Mouse (Mus musculus) myocyte (in vitro differentiated cells): ENCODE measurements around the gene Tspan9.

Experiments
- MAX ChIP-seq: IDR thresholded peaks from one replicate; pipeline ENCODE4 v1.6.1; 2011; ENCODE audit warnings: low read depth, mild to moderate bottlenecking, control low read depth
- POLR2A ChIP-seq: IDR thresholded peaks from one replicate; pipeline ENCODE4 v1.6.1; 2011; ENCODE audit warnings: low read depth, mild to moderate bottlenecking, control low read depth, moderate library complexity; ENCODE audit not compliant: insufficient read length
- SRF ChIP-seq: IDR thresholded peaks from one replicate; pipeline ENCODE4 v1.6.1; 2011; ENCODE audit warnings: low read depth; ENCODE audit not compliant: control insufficient read depth, insufficient read length
- TCF12 ChIP-seq: IDR thresholded peaks from one replicate; pipeline ENCODE4 v1.6.1; 2011; ENCODE audit warnings: mild to moderate bottlenecking, control low read depth; ENCODE audit not compliant: poor library complexity, insufficient read depth, severe bottlenecking
- USF1 ChIP-seq: IDR thresholded peaks from one replicate; pipeline ENCODE4 v1.6.1; 2011; ENCODE audit warnings: low read depth, mild to moderate bottlenecking, control low read depth, moderate library complexity

DNA sequence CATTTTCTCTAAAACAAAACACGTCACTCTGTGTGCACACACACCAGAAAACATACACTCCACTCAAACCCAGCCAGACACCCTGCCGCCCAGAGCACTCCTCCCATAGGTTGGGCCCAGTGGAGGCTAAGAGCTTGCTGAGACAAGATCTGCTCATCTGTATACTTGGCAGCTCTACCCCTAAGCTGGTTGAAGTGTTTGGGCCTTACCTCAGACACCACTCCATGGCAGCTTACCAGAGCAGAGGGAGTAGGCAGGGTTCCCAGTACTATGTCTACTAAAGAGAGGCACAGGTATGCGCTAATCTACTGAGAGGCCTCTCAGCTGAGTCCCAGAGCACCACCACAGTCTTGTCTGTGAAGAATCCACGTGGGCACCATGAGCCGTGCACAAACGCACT, 10.8 kb downstream of the Tspan9 start:
- TF ChIP-seq USF1 (no peak), SRF (no peak), MAX (no peak), POLR2A (no peak), TCF12 (no peak)
